Mouse (Mus musculus): ENCODE results near the gene Nthl1. TPM values are rescaled to one million over a fixed set of nuclear protein-coding genes. Genes with fewer than 3 reads are reported as not detected.

Gene Nthl1
- polyA plus RNA-seq, 1 experiment from 2014 or later = 7.7 TPM

- Histone ChIP-seq H3K9ac (ENCODE audit: low read length) (no peak overlapping the region), H3K4me2 (ENCODE audit: low read length) (no peak overlapping the region), H3K4me1 (ENCODE audit: control insufficient read depth in 2 of 2, insufficient read depth in 2 of 2, low read length in 2 of 2) (no peaks in the 10 kb centered on the region; a peak in 1 of 4 replicates), H3K36me3 (ENCODE audit: control insufficient read depth, insufficient read depth, low read length) (peaks cover 92% of the 10 kb centered on the region), H3K4me3 (ENCODE audit: control insufficient read depth in 1 of 2, insufficient read depth in 1 of 2, low read depth in 1 of 2, low read length in 2 of 2) (no peak overlapping the region), H3K9me3 (ENCODE audit: control insufficient read depth, low read length) (no peaks in the 10 kb centered on the region), H3K27ac (replicated peaks in 1 of 2; ENCODE audit: control insufficient read depth in 1 of 2, insufficient read depth in 1 of 2, low read depth in 2 of 2, low read length in 2 of 2) (no peak overlapping the region), H3K27me3 (ENCODE audit: control insufficient read depth, insufficient read depth, low read length) (no peaks in the 10 kb centered on the region)
- WGBS = 57% methylated on average over 3 of the region's 3 CpGs
- ATAC-seq (ENCODE audit: insufficient number of reproducible peaks, insufficient read depth, low FRiP score, low read depth) = no peak
Measured at GRCm38 (mm10) chr17:24604557-24604956, 27.9 kb upstream of the Nthl1 start.

GRCm38 (mm10) chr17:24608370-24608769 is 24.1 kb upstream of the Nthl1 start:
- no peak for ATAC-seq (ENCODE audit: insufficient number of reproducible peaks, insufficient read depth, low FRiP score, low read depth)
- Histone ChIP-seq H3K9me3 (ENCODE audit: control insufficient read depth, low read length) (no peaks in the 10 kb centered on the region), H3K4me2 (ENCODE audit: low read length) (no peak overlapping the region), H3K9ac (ENCODE audit: low read length) (no peak overlapping the region), H3K27me3 (ENCODE audit: control insufficient read depth, insufficient read depth, low read length) (no peaks in the 10 kb centered on the region), H3K4me3 (ENCODE audit: control insufficient read depth in 1 of 2, insufficient read depth in 1 of 2, low read depth in 1 of 2, low read length in 2 of 2) (no peak overlapping the region), H3K27ac (replicated peaks in 1 of 2; ENCODE audit: control insufficient read depth in 1 of 2, insufficient read depth in 1 of 2, low read depth in 2 of 2, low read length in 2 of 2) (no peak overlapping the region), H3K4me1 (ENCODE audit: control insufficient read depth in 2 of 2, insufficient read depth in 2 of 2, low read length in 2 of 2) (peaks cover 3 to 7% of the 10 kb centered on the region in 2 experiments; a peak in 1 of 4 replicates), H3K36me3 (ENCODE audit: control insufficient read depth, insufficient read depth, low read length) (peaks cover 68% of the 10 kb centered on the region)
- 84% methylated on average over 4 of the region's 4 CpGs for WGBS

DNA sequence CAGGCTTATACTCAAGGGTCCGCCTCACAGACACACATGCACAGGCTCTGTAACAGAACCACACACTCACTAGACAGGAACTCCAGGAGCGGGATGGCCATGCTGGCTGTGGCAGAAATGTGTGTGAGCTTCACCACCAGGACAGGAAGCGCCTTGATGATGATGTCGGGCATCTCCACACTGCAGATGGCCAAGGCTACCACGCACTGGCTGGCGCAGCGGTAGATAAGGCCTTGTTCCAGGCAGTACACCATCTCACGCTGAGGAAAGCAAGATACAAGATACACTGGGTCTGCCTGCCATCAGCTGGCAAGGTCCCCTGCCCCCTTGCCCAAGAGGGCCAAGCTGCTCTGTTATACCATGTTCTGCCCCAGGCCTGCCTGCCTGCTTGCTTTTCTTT is 23.6 kb upstream of the Nthl1 start:
- 74% methylated on average over 8 of the region's 8 CpGs for WGBS
- Histone ChIP-seq H3K4me2 (ENCODE audit: low read length) (no peak overlapping the region), H3K9me3 (ENCODE audit: control insufficient read depth, low read length) (no peaks in the 10 kb centered on the region), H3K4me1 (ENCODE audit: control insufficient read depth in 2 of 2, insufficient read depth in 2 of 2, low read length in 2 of 2) (peaks cover 3 to 7% of the 10 kb centered on the region in 2 experiments; a peak in 1 of 4 replicates), H3K27me3 (ENCODE audit: control insufficient read depth, insufficient read depth, low read length) (no peaks in the 10 kb centered on the region), H3K9ac (ENCODE audit: low read length) (no peak overlapping the region), H3K4me3 (ENCODE audit: control insufficient read depth in 1 of 2, insufficient read depth in 1 of 2, low read depth in 1 of 2, low read length in 2 of 2) (no peak overlapping the region), H3K36me3 (ENCODE audit: control insufficient read depth, insufficient read depth, low read length) (peaks cover 72% of the 10 kb centered on the region), H3K27ac (replicated peaks in 1 of 2; ENCODE audit: control insufficient read depth in 1 of 2, insufficient read depth in 1 of 2, low read depth in 2 of 2, low read length in 2 of 2) (no peak overlapping the region)
- ATAC-seq (ENCODE audit: insufficient number of reproducible peaks, insufficient read depth, low FRiP score, low read depth) = no peak

GRCm38 (mm10) chr17:24610711-24611110 is 21.8 kb upstream of the Nthl1 start:
- ATAC-seq (ENCODE audit: insufficient number of reproducible peaks, insufficient read depth, low FRiP score, low read depth) = no peak
- Histone ChIP-seq H3K9me3 (ENCODE audit: control insufficient read depth, low read length) (no peaks in the 10 kb centered on the region), H3K36me3 (ENCODE audit: control insufficient read depth, insufficient read depth, low read length) (peaks cover 72% of the 10 kb centered on the region), H3K27me3 (ENCODE audit: control insufficient read depth, insufficient read depth, low read length) (no peaks in the 10 kb centered on the region), H3K27ac (replicated peaks in 1 of 2; ENCODE audit: control insufficient read depth in 1 of 2, insufficient read depth in 1 of 2, low read depth in 2 of 2, low read length in 2 of 2) (peak overlapping the region; percentile 10 to 54; a peak in 2 of 4 replicates), H3K4me1 (ENCODE audit: control insufficient read depth in 2 of 2, insufficient read depth in 2 of 2, low read length in 2 of 2) (peaks cover 3 to 7% of the 10 kb centered on the region in 2 experiments; a peak in 1 of 4 replicates), H3K9ac (ENCODE audit: low read length) (no peak overlapping the region), H3K4me2 (ENCODE audit: low read length) (no peak overlapping the region), H3K4me3 (ENCODE audit: control insufficient read depth in 1 of 2, insufficient read depth in 1 of 2, low read depth in 1 of 2, low read length in 2 of 2) (no peak overlapping the region)
- WGBS = 29% methylated on average over 2 of the region's 2 CpGs

- Histone ChIP-seq H3K27me3 (ENCODE audit: control insufficient read depth, insufficient read depth, low read length) (no peaks in the 10 kb centered on the region), H3K4me2 (ENCODE audit: low read length) (no peak overlapping the region), H3K36me3 (ENCODE audit: control insufficient read depth, insufficient read depth, low read length) (peaks cover 89% of the 10 kb centered on the region), H3K27ac (replicated peaks in 1 of 2; ENCODE audit: control insufficient read depth in 1 of 2, insufficient read depth in 1 of 2, low read depth in 2 of 2, low read length in 2 of 2) (no peak overlapping the region), H3K9ac (ENCODE audit: low read length) (no peak overlapping the region), H3K4me1 (ENCODE audit: control insufficient read depth in 2 of 2, insufficient read depth in 2 of 2, low read length in 2 of 2) (no peaks in the 10 kb centered on the region), H3K4me3 (ENCODE audit: control insufficient read depth in 1 of 2, insufficient read depth in 1 of 2, low read depth in 1 of 2, low read length in 2 of 2) (no peak overlapping the region), H3K9me3 (ENCODE audit: control insufficient read depth, low read length) (no peaks in the 10 kb centered on the region)
- WGBS = 77% methylated on average over 14 of the region's 14 CpGs
- no peak for ATAC-seq (ENCODE audit: insufficient number of reproducible peaks, insufficient read depth, low FRiP score, low read depth)
Measured at GRCm38 (mm10) chr17:24617561-24618194, 14.8 kb upstream of the Nthl1 start.

- Histone ChIP-seq H3K36me3 (ENCODE audit: control insufficient read depth, insufficient read depth, low read length) (peaks cover 96% of the 10 kb centered on the region), H3K4me1 (ENCODE audit: control insufficient read depth in 2 of 2, insufficient read depth in 2 of 2, low read length in 2 of 2) (peaks cover 0 to 2% of the 10 kb centered on the region in 2 experiments; a peak in 1 of 4 replicates), H3K4me3 (ENCODE audit: control insufficient read depth in 1 of 2, insufficient read depth in 1 of 2, low read depth in 1 of 2, low read length in 2 of 2) (no peak overlapping the region), H3K4me2 (ENCODE audit: low read length) (no peak overlapping the region), H3K9me3 (ENCODE audit: control insufficient read depth, low read length) (no peaks in the 10 kb centered on the region), H3K27me3 (ENCODE audit: control insufficient read depth, insufficient read depth, low read length) (no peaks in the 10 kb centered on the region), H3K27ac (replicated peaks in 1 of 2; ENCODE audit: control insufficient read depth in 1 of 2, insufficient read depth in 1 of 2, low read depth in 2 of 2, low read length in 2 of 2) (no peak overlapping the region), H3K9ac (ENCODE audit: low read length) (no peak overlapping the region)
- WGBS = 90% methylated on average over 8 of the region's 8 CpGs
- no peak for ATAC-seq (ENCODE audit: insufficient number of reproducible peaks, insufficient read depth, low FRiP score, low read depth)
Measured at GRCm38 (mm10) chr17:24625472-24625871, 7.0 kb upstream of the Nthl1 start.

- peaks cover 70% of the 10 kb centered on the region for H3K36me3 ChIP-seq (ENCODE audit: control insufficient read depth, insufficient read depth, low read length)
- ATAC-seq (ENCODE audit: insufficient number of reproducible peaks, insufficient read depth, low FRiP score, low read depth) = no peak
- H3K27me3 ChIP-seq (ENCODE audit: control insufficient read depth, insufficient read depth, low read length) = no peaks in the 10 kb centered on the region
- 18% methylated on average over 5 of the region's 5 CpGs for WGBS
- no peak overlapping the region for H3K4me2 ChIP-seq (ENCODE audit: low read length)
- no peaks in the 10 kb centered on the region for H3K9me3 ChIP-seq (ENCODE audit: control insufficient read depth, low read length)
- no peak overlapping the region for H3K27ac ChIP-seq (replicated peaks in 1 of 2; ENCODE audit: control insufficient read depth in 1 of 2, insufficient read depth in 1 of 2, low read depth in 2 of 2, low read length in 2 of 2)
- no peak overlapping the region for H3K9ac ChIP-seq (ENCODE audit: low read length)
- H3K4me3 ChIP-seq (ENCODE audit: control insufficient read depth in 1 of 2, insufficient read depth in 1 of 2, low read depth in 1 of 2, low read length in 2 of 2) = no peak overlapping the region
- peaks cover 10 to 15% of the 10 kb centered on the region in 2 experiments for H3K4me1 ChIP-seq (ENCODE audit: control insufficient read depth in 2 of 2, insufficient read depth in 2 of 2, low read length in 2 of 2)
Measured at GRCm38 (mm10) chr17:24628646-24629045, 3.8 kb upstream of the Nthl1 start.

DNA sequence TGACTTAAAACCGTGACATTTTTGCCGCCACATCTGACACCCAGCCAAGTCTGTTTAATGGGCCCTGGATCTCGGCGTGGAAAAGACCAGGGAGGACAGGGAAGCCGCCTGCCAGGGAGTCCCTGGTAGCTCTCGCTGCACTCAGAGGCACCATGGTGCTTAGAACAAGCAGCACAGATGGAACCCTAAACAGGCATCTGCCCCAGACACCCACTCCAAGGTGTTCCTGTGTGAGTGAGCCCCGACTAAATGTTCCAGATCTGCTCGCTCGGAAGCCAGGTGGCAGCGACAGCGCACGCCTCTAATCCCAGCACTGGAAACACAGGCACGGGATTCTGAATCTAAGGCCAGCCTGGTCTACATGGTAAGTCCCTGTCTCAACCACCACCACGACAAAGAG is 2.4 kb upstream of the Nthl1 start:
- H3K4me2 ChIP-seq (ENCODE audit: low read length) = no peak overlapping the region
- 88% methylated on average over 14 of the region's 14 CpGs for WGBS
- H3K9ac ChIP-seq (ENCODE audit: low read length) = no peak overlapping the region
- H3K27me3 ChIP-seq (ENCODE audit: control insufficient read depth, insufficient read depth, low read length) = 0 out of 2 replicates have a peak, but pooled peaks cover 3% of the 10 kb centered on the region
- H3K4me1 ChIP-seq (ENCODE audit: control insufficient read depth in 2 of 2, insufficient read depth in 2 of 2, low read length in 2 of 2) = peaks cover 12 to 15% of the 10 kb centered on the region in 2 experiments
- H3K9me3 ChIP-seq (ENCODE audit: control insufficient read depth, low read length) = no peaks in the 10 kb centered on the region
- peaks cover 56% of the 10 kb centered on the region for H3K36me3 ChIP-seq (ENCODE audit: control insufficient read depth, insufficient read depth, low read length)
- no peak overlapping the region for H3K27ac ChIP-seq (replicated peaks in 1 of 2; ENCODE audit: control insufficient read depth in 1 of 2, insufficient read depth in 1 of 2, low read depth in 2 of 2, low read length in 2 of 2)
- ATAC-seq (ENCODE audit: insufficient number of reproducible peaks, insufficient read depth, low FRiP score, low read depth) = no peak
- no peak overlapping the region for H3K4me3 ChIP-seq (ENCODE audit: control insufficient read depth in 1 of 2, insufficient read depth in 1 of 2, low read depth in 1 of 2, low read length in 2 of 2)

Measured in heart, embryonic 14.5 days (tissue).